Mouse (Mus musculus): ENCODE measurements around the gene 4933424G06Rik.

DNA sequence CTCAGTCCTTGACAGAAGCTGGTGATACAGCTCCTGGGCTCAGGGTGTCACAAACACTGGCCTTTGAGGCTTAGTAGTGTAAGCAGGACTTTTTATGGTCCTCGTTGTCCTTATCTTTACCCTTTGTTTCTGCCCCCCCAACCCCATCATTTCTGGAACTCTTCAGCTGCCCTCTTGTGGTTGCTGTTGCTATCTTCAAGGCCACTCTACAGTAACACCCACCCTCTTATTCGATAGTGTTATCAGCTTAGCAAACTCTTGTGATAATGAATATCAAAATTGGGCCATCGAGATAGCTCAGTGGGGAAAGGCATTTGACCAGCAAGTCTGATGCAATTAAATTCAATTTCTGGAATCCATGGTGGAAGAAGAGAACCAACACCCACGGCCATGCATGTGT lies 45.5 kb upstream of the 4933424G06Rik start:
- TF ChIP-seq POLR2A (IDR thresholded peaks at IDR 0.05; ENCODE audit: extremely low read depth, insufficient read depth, low read length), result no peak
- TF ChIP-seq CTCF (IDR thresholded peaks at IDR 0.05; ENCODE audit: extremely low read depth, insufficient read depth, low read length), result peak; percentile 42; the same call in 1 of the 2 replicates
